Comparison of ENCODE assay signal across 16 mouse cellular contexts in the genomic region with DNA sequence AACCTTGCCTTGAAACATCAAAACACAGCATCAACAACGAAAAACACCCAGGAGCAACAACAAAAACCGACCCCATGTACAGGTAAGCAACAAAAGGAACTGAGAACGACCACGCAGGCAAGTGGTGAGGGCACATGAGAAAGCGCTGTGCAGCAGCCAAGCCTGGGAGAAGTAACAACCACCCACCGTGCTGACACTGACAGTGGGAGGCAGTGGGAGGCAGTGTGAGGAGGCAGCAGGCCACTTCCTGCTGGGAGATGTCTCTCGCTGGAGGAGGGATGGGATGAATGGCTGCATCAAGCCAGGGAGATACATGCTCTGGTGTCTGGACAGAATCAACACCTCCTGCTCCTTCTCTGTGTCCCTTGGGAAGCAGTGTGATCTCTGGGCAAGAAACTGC. TPM values are rescaled to one million over a fixed set of nuclear protein-coding genes. Genes with fewer than 3 reads are reported as not detected.
"Had no signal": no experiment of that assay in that cellular context is flagged by ENCODE, and none has a peak within 500 bp of the region (broad histone marks: within the 10 kb centered on the region; RNA-seq: fewer than 3 reads in every experiment).

No protein-coding gene starts in this region.

- H3K27me3 ChIP-seq: liver, embryonic 13.5 days; lung, embryonic 15.5 days; midbrain, embryonic 12.5 days; neural tube, embryonic 13.5 days had no signal

- DNase-seq: kidney, adult 8-10 months; liver, embryonic 13.5 days; liver, postnatal 0 days; lung, postnatal 14 days; retina, postnatal 1 day; right cerebral cortex, postnatal 4 days; spleen, adult 18-20 months; thymus, adult 18-20 months; thymus, postnatal 14 days had no signal

- H3K4me3 ChIP-seq: limb, embryonic 10.5 days; liver, embryonic 13.5 days; lung, embryonic 15.5 days; midbrain, embryonic 12.5 days; neural tube, embryonic 13.5 days had no signal

- H3K27ac ChIP-seq: limb, embryonic 10.5 days; liver, embryonic 13.5 days; lung, embryonic 15.5 days; macrophage; midbrain, embryonic 12.5 days; neural tube, embryonic 13.5 days had no signal

- ATAC-seq: intestine, postnatal 0 days; liver, postnatal 0 days; midbrain, embryonic 16.5 days had no signal

- H3K9me3 ChIP-seq: limb, embryonic 10.5 days; liver, embryonic 13.5 days; lung, embryonic 15.5 days; midbrain, embryonic 12.5 days; neural tube, embryonic 13.5 days had no signal

RNA-seq across cellular contexts. Expression of gene Nmb, which starts 7.7 kb away (rescaled TPM):
- polyA plus RNA-seq: macrophage had no signal
